Mouse (Mus musculus) ES-Bruce4 (cell line): ENCODE measurements around the gene Map3k7. TPM values are rescaled to one million over a fixed set of nuclear protein-coding genes. Genes with fewer than 3 reads are reported as not detected.

Experiments used
- H3K27ac ChIP-seq: 2 replicates; pipeline ENCODE4 v1.5.1; 2012; ENCODE audit warnings: low read length, inconsistent platforms; ENCODE audit not compliant: insufficient read depth
- H3K27me3 ChIP-seq: 2 replicates; pipeline ENCODE4 v1.6.1; 2012; ENCODE audit warnings: mild to moderate bottlenecking, low read length, inconsistent platforms; ENCODE audit not compliant: control insufficient read depth, poor library complexity, insufficient read depth, severe bottlenecking
- H3K36me3 ChIP-seq: 2 replicates; pipeline ENCODE4 v1.6.1; 2012; ENCODE audit warnings: inconsistent platforms, mild to moderate bottlenecking, low read length, moderate library complexity; ENCODE audit not compliant: control insufficient read depth, poor library complexity, insufficient read depth, severe bottlenecking
- H3K4me1 ChIP-seq: one replicate; pipeline ENCODE4 v1.8.1; 2011; ENCODE audit warnings: low read length; ENCODE audit not compliant: control insufficient read depth, insufficient read depth
- H3K4me3 ChIP-seq: 2 replicates; pipeline ENCODE4 v1.5.1; 2011; ENCODE audit warnings: low read depth, mild to moderate bottlenecking, low read length
- H3K9ac ChIP-seq: 2 replicates; pipeline ENCODE4 v1.6.1; 2012; ENCODE audit warnings: low read depth, mild to moderate bottlenecking, inconsistent platforms; ENCODE audit not compliant: poor library complexity, severe bottlenecking
- H3K9me3 ChIP-seq: replicated peaks from 2 replicates; pipeline ENCODE4 v1.6.1; 2012; ENCODE audit warnings: mild to moderate bottlenecking, low read length, inconsistent platforms; ENCODE audit not compliant: control insufficient read depth, poor library complexity, insufficient read depth, severe bottlenecking
- CTCF ChIP-seq: IDR thresholded peaks from one replicate; pipeline ENCODE4 v1.8.1; 2011; ENCODE audit warnings: low read depth, low read length
- EP300 ChIP-seq: IDR thresholded peaks from 2 replicates; pipeline ENCODE4 v1.6.1; 2011; ENCODE audit warnings: low read depth, low read length; ENCODE audit not compliant: insufficient read depth
- POLR2A ChIP-seq: IDR thresholded peaks from one replicate; pipeline ENCODE4 v1.8.1; 2011; ENCODE audit warnings: low read length; ENCODE audit not compliant: insufficient read depth
- polyA plus RNA-seq: library from polyadenylated mRNA; stranded (reverse); fragments of >200 nt; gene quantifications from 2 replicates; pipeline ENCODE4 v1.2.4, GENCODE M21; 2011; ENCODE audit warnings: low read depth; ENCODE audit not compliant: missing spikeins, insufficient read depth, insufficient read length

Map3k7 gene
- polyA plus RNA-seq, 1 experiment = 67.9 TPM

DNA sequence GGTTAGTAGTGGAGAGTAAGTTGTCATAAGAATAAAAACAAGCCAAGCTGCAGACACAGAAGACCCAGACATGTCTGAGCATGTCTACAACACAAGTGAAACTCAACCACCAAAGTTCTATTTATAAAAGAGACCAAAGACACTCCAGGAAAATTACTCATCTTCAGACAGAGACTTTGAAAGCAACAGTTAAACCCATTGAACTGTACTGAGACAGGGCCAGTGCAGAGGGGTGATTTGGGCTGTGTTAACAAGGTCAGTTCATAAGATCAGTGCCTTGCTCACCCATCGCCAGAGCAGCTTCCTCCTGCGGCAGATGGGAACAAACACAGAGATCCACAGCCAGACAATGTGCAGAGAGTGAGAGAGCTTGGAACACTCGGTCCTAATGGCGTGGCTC lies 22.3 kb upstream of the Map3k7 start:
- H3K4me1 ChIP-seq = no peaks in the 10 kb centered on the region
- H3K27me3 ChIP-seq = peaks cover 5% of the 10 kb centered on the region
- H3K4me3 ChIP-seq = no peak overlapping the region
- no peak overlapping the region for H3K27ac ChIP-seq
- H3K36me3 ChIP-seq = no peaks in the 10 kb centered on the region
- no peaks in the 10 kb centered on the region for H3K9me3 ChIP-seq
- no peak overlapping the region for H3K9ac ChIP-seq
- TF ChIP-seq EP300 (no peak), POLR2A (no peak), CTCF (no peak)

DNA sequence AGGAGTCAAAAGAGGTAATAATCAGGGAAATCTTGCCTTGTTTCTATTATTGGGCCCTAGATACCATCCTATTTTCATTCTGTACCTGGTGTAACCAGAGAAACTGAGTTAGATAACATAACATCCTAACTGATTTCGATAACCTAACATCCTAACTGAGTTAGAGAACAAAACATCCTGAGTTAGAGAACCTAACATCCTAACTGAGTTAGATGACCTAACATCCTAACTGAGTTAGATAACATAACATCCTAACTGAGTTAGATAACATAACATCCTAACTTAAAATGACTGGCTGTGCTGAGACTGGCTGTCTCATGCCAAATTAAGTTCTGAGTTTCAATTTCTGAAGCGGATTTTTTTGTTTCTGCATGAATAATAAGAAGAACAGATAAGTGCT lies 20.9 kb upstream of the Map3k7 start:
- no peaks in the 10 kb centered on the region for H3K36me3 ChIP-seq
- no peak for TF ChIP-seq POLR2A
- no peak for TF ChIP-seq CTCF
- TF ChIP-seq EP300 = no peak
- H3K9me3 ChIP-seq = no peaks in the 10 kb centered on the region
- no peaks in the 10 kb centered on the region for H3K4me1 ChIP-seq
- H3K27ac ChIP-seq = no peak overlapping the region
- H3K4me3 ChIP-seq = no peak overlapping the region
- H3K27me3 ChIP-seq = no peaks in the 10 kb centered on the region
- H3K9ac ChIP-seq = no peak overlapping the region

DNA sequence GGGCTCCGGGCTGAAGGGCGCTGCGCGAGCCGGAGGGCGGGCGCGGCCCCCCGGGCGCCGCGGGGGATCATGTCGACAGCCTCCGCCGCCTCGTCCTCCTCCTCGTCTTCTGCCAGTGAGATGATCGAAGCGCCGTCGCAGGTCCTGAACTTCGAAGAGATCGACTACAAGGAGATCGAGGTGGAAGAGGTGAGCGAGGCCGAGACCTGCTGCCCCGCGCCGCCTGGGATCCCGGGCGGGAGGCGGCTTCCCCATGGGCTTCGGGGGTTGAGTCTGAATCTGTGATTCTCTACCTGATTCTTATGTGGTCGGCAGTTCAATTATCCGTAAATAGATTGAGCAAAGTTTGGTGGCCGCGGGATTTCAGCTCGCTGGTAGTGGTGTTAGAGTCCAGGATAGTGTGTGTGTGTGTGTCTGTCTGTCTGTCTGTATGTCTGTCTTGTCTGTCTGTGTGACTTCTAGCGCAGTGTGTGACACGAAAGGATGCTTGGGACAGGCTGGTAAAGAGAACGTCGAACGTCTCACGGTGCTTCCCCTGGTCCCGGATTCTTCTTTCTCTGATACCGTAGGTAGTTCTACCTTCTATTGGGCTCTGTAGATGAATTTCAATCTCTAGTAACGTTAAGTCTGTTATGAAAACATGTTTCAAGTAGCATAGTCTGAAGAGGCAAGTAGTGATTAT lies 438 bp downstream of the Map3k7 start:
- H3K4me1 ChIP-seq = no peaks in the 10 kb centered on the region
- TF ChIP-seq CTCF = no peak
- no peak for TF ChIP-seq POLR2A
- TF ChIP-seq EP300 = no peak
- H3K27me3 ChIP-seq = no peaks in the 10 kb centered on the region
- peak overlapping the region; percentile 95 for H3K9ac ChIP-seq
- peak overlapping the region; percentile 3 for H3K27ac ChIP-seq
- no peaks in the 10 kb centered on the region for H3K9me3 ChIP-seq
- H3K4me3 ChIP-seq = peak overlapping the region; percentile 91
- no peaks in the 10 kb centered on the region for H3K36me3 ChIP-seq

DNA sequence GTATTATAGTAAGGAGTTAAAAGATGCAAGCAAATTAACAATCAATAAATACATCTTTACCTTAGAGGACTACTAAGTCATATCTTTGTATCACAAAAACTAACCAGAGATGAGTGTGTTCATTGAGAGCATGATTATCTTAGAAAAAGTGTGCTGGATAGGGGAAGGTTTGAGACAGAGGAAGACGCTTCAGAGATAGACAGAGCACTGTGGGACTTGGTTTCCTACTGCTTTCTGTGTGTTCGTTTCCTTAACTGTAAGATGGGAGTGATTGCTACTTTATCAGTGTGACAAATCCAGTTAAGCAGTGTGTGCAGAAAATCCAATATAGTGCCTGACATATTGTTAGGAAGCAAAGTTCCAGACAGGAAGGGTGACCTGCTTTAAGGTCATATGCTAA lies 1.3 kb downstream of the Map3k7 start:
- Histone ChIP-seq H3K9me3 (no peaks in the 10 kb centered on the region), H3K36me3 (no peaks in the 10 kb centered on the region), H3K4me3 (no peak overlapping the region), H3K27me3 (no peaks in the 10 kb centered on the region), H3K27ac (no peak overlapping the region), H3K4me1 (no peaks in the 10 kb centered on the region), H3K9ac (no peak overlapping the region)
- TF ChIP-seq EP300 (no peak), CTCF (no peak), POLR2A (no peak)

DNA sequence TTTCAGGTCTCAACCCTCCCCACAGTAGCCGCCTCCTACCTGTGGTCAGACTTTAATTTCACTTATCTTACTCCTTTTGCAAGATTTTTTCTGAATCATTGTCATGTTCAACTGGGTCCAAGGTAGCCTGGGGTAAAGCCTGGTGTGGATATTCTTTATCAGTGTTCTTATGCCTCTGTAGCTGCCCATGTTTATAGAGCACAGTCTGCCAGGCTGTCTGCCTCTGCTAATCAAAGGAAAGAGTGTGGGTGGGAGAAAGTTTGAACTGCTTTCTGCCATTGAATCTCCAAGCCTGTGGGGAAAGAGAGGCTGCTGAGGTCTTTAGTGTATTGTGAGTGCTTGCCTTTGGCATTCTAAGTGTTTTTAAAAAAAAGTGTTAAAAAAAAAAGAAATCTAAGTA lies 7.5 kb downstream of the Map3k7 start:
- no peak for TF ChIP-seq POLR2A
- TF ChIP-seq CTCF = no peak
- TF ChIP-seq EP300 = no peak
- H3K27me3 ChIP-seq = no peaks in the 10 kb centered on the region
- H3K4me3 ChIP-seq = no peak overlapping the region
- no peaks in the 10 kb centered on the region for H3K9me3 ChIP-seq
- peaks cover 4% of the 10 kb centered on the region for H3K4me1 ChIP-seq
- no peak overlapping the region for H3K27ac ChIP-seq
- no peak overlapping the region for H3K9ac ChIP-seq
- H3K36me3 ChIP-seq = no peaks in the 10 kb centered on the region

DNA sequence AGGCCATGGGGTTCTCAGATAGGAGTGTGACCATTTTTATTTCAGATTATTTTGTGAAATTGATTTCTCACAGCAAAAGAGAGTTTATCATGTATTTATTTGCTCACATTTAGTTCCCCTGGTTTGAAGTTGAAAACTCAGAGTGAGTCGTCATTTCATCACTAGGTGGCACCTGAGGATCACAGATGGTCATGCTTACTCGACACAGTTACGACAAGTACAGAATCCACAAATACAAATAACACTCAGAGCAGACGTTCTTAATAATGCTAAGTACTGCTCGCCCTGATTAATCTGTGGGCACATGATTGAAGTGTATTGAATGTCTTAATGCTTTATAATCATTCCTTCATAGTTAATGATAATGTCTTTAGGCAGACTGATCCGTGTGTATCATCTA lies 8.3 kb downstream of the Map3k7 start:
- H3K27ac ChIP-seq = no peak overlapping the region
- H3K27me3 ChIP-seq = no peaks in the 10 kb centered on the region
- no peak for TF ChIP-seq EP300
- TF ChIP-seq CTCF = no peak
- H3K9ac ChIP-seq = no peak overlapping the region
- no peak overlapping the region for H3K4me3 ChIP-seq
- H3K9me3 ChIP-seq = no peaks in the 10 kb centered on the region
- peaks cover 6% of the 10 kb centered on the region for H3K4me1 ChIP-seq
- 0 out of 2 replicates have a peak, but pooled peaks cover 3% of the 10 kb centered on the region for H3K36me3 ChIP-seq
